Mouse (Mus musculus) frontal cortex, postnatal 25 days (tissue): ENCODE measurements at regions not wholly inside any gene's neighbourhood (a gene's known extent, or its start where the extent isn't known, plus 50 kb on each side); places are given as distances from the start of the nearest gene placed in this dataset.

Experiments
- DNase-seq, 2 experiments: peaks; one replicate each; pipeline ENCODE4 v3.0.0; 2022; ENCODE audit warnings: low spot score in 2 of 2

DNA sequence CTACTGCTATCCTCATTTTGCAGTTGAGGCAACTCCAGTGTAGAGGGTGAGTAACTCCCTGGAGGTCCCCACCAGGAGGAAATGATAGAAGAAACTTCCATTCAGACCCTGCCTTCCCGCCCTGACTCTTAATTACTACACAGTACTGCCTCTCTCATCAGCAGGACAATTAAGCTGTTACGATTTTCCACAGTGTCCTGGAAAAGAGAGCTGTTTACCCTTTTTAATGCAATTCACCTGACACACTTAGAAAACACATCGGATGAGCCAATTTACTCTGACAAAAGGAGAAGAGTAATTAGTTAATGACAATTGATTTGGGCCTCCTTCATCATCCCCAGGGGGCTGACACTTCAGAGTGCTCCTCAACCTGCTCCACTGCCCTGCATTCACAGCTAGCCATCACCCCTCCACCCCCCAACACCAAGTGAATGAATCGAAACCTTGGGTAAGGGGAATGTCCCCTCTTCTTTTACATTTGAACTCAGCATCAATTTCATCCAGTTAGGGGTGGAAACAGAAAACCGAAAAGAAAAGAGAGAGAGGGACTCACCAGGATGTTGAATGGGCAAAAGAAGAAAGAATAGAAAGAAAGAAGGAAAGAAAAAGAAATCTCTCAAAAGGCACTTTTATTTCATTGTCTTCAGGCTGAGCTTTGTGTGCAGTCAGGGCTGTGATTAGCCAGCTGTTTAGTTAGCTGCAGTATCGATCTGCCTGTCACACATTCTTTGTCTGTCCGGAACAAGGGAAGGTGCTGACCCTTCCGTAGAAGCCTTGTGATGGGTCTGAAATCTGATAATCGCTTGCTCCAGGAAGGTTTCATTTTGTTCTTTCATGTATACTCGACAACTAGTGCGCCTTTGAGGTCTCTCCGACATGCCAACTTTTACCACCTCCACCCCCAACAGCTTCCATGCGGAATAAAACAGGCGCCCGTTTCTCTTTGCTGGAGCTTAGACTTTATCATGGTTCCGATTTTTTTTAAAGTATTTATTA lies 482.6 kb upstream of the Tenm4 start:
- no peak for DNase-seq

DNA sequence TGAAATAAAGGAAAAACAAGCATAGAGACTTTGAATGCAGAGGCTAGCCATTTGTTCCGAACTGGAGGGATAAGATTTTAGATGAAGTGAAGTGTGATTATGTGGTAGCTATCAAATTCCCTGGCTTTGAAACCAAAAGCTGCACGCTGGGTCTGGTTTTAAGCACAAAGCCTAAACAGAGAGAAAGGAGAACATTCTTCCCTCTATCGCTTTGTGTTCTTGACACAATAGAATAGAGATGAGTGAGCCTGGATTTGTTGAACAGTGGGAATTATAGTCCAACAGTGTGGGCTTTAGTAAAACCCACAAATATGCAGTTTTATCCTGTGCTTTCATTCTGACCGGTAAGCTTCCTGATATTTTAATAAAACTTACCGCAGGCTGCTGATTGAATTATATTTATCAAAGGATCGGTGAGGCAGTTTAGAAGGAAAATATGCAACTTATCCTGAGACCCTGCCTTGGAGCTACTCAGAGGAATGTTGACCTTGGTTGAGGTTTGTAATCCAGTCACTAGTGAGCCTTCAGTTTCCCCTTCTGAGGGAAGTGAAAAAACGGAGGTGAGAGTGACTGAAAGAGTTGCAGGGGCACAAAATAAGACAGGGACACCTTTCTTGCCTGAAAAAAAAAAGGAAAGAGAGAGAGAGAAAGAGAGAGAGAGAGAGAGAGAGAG lies 481.7 kb upstream of the Tenm4 start:
- no peak for DNase-seq

DNA sequence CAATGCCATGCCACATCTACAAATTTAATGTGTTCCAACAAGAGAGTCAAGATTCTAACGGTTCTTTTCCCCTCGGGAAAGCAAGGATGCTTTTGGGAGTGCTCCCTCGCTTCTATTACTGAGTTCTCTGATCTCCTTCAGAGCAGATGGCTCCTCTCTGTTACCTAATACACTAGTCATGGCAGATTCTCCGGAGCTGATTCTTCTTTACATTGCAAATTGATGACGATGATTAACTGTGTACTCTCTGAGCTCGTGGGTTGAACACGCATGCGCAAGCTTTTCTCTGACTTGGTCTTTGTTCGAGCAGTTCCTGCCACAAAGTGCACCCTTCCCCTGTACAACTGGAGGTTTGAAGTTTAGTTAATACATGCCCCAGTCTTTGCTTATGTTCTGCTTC lies 471.5 kb upstream of the Tenm4 start:
- no peak for DNase-seq

DNA sequence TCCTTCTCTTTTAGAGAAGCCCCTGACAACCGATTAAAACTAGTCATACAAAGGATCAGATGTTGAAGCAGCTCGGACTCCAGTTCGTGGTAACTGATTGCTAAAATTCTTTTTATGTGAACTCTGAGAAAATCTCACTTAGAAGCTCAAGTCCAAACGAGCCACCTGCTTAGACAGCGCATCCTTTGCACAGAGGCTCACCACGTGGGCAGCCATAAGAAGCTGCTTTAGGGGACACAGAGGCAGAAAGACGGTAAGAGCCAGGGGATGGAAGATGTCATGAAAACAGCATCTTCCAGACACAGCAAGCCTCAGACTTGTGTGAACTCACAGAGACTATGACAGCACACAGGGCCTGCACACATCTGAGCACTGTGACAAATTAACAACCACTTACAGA lies 461.0 kb upstream of the Tenm4 start:
- no peak for DNase-seq

DNA sequence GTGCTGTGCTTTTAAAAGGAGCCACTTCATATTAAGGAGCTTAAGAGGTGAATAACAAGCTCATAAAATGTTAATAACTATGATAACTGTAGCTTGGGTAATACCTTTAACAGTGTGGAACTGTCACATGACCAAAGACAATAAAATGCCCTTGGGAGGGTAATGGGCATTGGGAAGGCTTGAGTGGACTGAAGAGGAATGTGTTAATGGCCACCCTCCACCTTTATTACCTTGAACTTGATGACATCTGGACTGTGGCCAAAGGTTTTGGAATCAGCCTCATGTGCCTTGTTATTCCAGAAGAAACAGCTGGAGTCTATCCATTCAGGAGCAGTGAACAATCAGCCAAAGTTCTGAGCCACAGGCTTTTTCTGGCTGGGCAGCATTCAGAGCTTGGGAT lies 451.0 kb upstream of the Tenm4 start:
- no peak for DNase-seq

DNA sequence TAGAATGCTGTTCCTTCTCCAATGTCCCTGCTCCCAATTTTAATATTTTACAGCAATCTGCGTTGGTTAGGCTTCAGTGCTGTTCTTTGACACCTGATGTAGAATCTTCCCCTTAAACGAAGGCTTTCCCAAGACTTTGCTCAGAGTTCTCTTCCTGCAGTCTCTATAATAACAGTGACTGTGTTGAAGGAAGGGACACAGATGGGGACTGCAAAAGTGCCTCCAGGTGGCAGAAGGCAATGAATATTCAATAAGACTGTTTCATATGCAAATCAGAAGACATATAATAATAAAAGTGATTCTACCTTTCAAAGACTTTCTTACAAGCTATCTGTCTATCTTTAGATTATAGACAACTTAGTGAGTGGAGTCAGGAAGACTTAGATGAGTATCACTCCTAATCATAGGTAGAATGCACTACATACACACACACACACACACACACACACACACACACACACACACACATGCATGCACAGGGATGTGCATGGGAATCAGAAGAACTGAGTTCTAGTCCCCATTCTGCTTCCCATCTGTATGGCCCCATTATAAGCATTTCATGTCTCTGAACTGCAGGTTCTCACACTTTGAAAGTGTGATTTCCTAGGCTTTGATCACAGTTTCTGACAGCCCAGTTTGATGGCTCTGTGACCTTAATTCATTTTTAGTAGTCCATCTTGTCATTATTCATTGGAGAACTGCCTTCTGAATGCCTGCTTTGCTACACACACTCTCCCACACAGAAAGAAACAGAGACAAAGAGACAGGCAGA lies 445.1 kb upstream of the Tenm4 start:
- no peak for DNase-seq

DNA sequence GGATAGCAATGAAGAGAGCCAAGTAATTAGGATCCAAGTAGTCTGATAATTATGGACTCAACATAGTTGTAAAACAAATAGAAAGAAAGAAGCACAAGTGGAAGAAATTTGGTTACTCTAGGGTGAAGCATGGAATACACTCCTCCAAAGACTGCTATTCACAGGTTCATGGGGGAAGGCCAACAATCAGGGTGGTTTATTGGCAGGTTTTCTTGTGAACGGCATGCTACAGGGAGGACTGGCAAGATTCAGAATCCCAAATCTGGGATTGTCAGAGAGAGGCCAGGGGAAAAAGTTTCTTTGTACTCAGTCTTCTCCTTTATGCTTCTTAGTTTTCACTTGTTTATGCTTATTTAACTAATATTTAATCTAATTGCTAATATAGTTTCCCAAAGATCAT lies 437.2 kb upstream of the Tenm4 start:
- no peak for DNase-seq

DNA sequence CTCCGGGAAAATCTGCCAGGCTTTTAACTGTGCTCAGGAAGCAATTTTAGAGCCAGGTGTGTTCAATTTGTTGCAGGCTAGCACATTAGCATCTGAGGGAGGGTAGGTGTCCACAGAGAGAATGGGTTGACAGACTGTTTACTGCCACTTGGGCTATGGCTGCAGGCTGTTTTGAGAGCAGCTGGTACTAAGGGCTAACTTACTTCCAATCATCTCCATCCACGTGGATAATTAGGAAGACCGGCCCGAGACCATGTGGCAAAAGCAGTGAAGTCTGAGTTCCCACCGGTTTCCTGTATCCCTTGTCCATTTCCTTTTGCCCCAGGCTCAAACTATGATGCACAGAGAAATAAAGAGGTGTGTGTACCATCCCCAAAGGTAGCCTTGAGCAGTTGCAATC lies 436.5 kb upstream of the Tenm4 start:
- no peak for DNase-seq

DNA sequence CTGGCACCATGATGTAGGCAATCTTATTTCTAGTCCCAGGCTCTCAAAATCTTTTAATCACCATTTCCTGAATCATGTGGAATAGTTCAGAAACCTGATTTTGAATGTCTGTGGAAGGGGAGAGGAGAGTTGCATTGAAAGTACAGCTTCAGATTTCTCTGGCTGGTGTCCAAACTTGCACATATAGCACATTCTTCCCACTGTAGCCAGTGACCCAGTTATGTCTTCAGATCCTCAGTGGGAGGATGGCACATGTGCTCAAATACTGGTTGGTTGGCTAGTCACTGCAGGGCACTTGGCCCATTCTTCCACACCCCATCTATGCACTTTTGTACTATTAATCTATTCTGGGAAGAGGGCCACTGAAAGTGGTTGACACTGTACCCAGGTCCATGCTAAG lies 434.3 kb upstream of the Tenm4 start:
- no peak for DNase-seq

DNA sequence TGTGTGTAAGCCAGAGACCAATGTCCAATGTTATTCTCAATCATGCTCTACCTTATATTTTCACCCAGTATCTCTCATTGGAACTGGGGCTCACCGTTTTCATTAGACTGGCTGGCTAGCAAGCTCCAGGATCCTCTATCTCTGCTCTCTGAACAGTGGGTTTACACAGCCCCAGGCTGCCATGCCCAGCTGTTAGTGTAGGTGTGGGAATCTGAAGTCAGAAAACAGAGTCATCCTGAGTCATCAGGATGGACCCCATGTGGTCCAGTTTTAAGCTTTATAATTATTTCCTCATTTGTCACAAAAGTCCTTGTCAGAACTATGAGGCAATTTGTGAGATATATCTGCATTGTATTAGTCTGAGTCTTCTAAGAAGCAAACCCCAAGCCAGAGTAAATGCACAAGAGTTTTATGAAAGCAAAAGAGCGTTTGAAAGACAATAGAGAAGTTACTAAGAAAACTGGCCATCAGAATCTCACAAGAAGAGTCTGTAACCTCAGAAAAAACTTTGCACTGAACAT lies 432.3 kb upstream of the Tenm4 start:
- no peak for DNase-seq

DNA sequence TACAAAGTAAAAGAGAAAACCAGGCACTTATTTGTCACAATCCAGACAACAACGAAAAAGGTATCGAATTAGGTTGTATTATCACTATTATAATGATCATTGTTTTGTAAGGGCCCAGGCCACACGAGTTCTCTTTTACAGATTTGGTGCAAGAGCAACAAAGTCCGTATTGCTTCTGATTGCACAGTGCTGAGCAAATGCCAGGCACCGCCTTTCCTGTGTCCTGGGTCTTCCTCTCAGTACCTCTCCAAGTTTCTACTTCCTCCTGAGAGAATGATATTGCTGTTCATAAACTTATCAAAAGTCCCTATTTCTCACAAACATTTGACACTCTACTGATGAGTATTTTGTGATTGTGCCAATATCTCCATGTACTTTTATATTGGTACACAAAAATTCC lies 431.3 kb upstream of the Tenm4 start:
- DNase-seq: no peak

DNA sequence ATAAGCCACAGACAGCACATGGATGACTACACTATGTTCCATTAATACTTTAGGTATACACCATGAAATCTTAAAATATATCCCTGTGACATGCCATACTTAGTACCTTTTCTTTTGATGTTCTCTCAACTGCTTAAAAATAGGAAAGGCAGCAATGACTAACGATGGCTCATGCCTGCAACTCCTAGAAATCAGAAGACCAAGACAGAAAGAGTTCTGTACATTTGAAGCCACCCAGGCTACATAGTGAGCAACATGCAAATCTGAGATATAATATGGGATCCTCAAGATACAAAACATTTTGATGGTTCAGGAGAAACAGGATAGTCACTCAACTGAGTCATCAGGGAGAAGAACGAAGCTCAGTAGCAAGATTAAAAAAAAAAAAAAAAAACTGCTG lies 412.7 kb upstream of the Tenm4 start:
- no peak for DNase-seq

DNA sequence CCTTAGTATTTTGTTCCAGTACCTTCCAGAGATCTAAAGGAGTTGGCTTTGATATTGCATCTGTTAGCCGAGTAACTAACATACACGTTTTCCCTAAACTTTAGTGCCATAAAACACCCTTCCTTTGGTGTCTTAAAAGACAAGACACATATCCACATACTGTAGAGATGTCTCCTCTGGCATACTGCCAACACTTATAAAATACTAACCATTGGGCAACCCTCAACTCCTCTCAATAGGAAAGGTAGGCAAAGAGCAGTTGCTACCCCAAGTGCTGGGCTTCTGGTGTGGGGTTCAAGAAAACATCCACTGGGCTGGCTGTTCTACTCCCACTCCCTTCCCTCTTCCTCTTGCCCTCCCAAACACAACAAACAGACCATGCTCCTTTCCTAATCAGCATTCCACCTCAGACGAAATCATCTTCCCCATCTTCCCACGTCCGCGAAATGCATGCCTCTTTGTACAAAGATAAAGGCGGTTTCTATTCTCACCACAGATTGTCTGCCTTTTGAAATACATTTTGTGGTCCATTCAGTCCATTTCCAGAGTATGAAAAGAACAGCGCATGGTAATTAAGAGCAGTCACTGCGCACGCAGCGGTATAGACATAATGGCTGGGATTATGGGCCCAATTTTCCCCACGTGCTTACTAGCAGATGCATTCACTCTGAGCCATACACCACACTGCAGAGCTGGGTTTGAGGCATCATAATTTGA lies 409.9 kb upstream of the Tenm4 start:
- peak in 1 of 2 experiments; percentile 9 for DNase-seq

DNA sequence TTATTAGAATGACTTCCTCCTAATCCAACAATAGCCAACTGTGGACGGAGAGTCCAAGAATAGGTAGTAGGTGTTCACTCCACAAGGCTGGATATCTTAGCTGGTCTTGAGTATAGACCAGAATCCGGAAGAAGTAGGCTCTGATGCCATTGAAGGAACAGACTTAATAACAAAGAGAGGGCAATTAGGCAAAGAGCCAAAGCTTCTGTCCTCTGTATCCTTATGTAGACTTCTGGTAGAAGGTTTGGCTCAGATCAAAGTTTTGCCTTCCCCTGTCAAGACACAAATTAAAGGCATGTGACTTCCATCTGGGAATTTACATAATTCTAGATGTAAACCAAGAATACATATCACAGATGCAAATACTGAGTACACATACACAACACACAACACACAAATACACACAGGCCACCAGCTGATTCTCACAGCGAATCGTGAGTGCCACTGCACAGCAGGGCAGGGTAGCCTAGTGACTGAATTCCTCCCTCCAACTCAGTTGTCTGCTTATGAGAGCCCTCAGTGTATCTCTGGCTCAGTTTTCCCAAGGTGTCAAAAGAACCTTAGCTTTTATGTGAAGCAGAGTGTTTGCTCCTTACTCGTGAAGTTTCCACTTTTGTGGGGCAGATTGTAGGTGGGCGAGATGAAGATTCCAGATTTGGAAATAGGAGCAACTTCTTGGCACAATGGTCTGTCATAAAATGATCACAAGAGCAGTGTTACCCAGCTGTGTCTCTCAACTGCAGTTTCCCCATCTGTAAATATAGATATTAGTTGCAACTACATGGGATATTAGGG lies 404.5 kb upstream of the Tenm4 start:
- DNase-seq: peak; percentile 13 to 51

DNA sequence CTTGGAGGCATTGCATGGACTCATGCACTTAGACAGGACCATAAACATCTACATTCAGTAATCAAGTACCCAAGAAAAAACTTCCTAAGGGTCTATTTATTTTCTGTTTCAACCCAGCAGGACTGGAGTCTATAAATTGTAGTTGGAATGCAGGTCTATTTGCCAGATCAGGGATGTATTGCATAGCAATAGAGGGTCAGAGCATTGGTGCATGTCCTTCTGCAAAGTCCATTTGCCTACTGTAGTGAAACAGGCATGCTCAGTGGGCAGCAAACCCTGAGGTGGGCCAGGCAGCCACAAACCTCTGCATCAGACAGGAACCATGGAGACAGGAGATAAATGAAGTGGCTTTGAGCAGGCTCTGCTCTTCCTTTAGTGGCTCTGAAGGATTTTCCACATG lies 386.5 kb upstream of the Tenm4 start:
- no peak for DNase-seq

DNA sequence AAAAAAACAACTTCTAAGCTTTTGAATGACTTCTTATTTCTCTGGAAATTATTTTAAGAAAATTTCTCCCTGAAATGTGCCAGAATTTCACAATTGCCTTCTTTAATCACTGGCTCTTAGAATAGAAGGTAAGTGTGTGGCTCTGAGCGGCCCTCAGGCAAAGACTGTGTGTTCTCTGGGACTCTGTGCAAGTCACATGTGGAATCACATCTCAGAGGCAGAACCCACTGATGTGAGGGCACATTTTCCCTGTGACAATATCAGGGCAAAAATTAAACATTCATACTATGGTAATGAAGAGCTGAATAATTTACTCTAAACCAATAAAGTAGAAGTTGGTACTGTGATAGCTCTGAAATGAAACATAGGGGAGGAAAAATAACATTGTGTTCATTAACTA lies 383.5 kb upstream of the Tenm4 start:
- no peak for DNase-seq

DNA sequence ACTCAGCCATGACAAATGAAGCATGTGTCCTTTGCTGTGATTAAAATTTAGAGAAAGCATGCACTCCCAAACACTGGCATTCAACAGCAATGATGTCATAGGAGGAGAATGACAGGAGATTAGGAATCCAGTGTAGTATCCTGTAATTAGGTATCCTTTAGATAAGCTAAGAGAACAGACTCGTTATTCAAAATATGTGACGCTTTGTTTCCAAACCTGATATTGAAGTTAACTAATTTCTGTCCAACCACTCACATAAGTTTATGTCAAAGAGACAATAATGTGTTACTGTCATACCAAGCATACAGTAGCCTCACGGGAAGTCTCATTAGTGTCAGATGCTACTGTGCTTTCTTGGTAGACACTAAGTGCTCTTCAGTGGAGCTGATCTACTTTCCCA lies 383.1 kb upstream of the Tenm4 start:
- DNase-seq: no peak

DNA sequence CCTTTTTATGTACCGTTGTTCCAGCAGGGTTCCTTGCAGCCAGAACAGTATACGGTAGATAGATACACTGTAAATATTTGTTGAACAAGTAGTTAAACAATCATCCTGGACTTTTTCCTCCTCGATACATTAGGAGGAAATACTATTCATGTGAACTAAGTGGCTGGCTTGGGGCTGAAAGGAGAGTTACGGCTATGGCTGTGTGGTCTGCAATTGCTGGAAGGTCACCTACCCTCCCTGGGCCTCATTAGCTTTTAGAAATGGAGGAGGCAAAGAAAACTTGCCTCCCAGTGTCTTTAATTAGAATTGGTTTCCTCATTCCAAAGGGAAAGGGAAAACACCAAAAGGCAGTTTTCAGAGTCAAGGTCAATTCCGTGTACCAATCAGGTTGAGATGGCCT lies 381.6 kb upstream of the Tenm4 start:
- DNase-seq: no peak

DNA sequence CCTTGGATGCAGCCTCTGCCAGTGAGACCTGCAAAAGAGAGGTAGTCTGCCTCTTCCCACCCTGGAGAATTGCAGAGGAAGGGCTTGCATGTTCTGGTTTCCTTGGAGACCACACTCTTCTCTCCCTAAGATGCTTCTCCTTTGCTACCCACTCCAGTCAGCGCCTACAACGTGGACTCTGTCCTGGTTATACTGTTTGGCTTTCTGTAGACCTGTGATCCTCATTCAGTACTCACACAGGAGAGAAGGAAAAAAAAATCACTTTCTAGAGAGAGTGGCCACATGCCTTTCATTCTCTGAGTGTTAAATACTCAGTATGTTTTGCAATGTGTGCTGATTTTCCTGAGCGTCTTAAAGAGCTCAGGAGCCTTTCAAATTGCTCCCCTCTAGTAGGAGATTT lies 372.0 kb upstream of the Tenm4 start:
- DNase-seq: no peak

DNA sequence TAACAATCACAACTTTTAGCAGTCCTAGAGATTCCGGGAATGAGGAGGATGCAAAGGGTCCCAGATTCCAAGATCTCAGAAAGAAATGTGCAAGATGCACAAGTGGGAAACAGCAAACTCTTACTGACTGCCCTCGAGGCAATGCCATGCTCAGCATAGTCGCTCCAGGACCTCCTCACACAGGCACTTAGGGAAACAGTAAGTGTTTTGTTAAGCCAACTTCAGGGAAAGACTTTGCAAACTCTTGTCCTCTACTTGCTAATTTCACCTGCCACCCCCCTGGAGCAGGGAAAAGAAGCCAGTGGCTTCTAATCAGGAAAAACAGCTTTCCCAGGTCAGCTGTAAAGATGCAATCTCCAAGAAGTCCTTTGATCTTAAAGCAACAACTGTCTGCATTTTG lies 361.4 kb upstream of the Tenm4 start:
- no peak for DNase-seq

DNA sequence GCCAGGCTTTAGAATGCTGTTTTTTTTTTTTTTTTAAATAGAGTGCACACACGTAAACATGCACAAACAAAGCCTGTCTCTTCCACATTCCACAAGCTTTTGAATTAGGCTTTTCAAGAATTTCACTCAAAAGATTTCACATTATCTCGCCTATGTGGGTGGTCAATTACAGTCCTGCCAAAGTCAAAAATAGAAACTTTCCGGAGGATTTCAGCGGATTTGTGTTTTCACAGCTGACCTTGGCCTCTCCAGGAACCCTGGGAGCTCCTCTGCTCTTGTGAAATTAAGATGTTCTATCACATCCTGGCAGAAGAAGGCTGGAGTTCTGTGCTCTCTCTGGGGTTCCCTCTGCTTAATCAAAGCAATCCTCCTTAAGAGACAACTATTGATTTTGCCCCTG lies 360.9 kb upstream of the Tenm4 start:
- DNase-seq: no peak
